Comparison of ENCODE assay signal across 8 mouse cellular contexts in the genomic region with DNA sequence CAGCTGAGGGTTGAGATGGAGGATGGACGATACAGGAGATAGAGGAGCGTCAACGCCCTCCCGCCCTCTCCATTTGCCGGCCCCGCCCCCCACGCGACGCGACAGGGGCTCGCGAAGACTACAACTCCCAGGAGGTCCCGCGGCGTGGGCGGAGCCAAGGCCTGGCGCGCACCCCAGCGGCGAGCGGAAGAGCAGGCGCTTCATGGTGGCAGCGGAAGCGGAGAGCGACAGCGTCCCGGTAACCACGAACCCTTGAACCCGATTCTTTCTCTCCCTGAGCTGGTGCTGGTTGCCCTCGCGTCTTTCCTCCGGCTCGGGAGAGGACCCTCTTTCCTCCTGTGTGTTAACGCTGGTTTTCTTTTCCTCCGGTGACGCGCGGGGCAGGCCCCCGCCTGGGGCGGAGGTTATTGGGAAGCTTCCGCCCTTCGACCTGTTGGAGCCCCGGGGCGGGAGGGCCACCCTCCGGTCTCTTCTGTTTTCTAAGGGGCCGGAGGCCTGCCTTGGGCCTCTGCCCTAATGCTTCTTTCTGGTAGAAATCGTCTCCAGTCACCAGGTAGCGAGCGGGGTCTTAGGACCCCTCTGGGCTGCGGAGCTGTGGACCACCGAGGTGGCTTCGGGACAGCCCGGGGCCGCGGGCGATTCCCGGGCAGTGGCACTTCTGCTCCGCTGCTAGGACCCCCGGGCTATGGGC. TPM values are rescaled to one million over a fixed set of nuclear protein-coding genes. Genes with fewer than 3 reads are reported as not detected.
DNase-seq lines count a peak whose midpoint lies in the region; ATAC-seq and TF ChIP-seq lines count a peak whose summit lies in the region.

R3hcc1l (plus strand) TSS at position 140 of the 691 bp plus-strand sequence.

- peaks cover 9% of the 10 kb centered on the region; the same call in 1 of the 2 replicates for H3K27me3 ChIP-seq in hindbrain, embryonic 10.5 days (ENCODE audit: insufficient read depth, poor library complexity, severe bottlenecking)
- H3K27me3 ChIP-seq in lung, postnatal 0 days (replicated peaks; ENCODE audit: insufficient read depth, low read length), result no peaks in the 10 kb centered on the region

- peak; percentile 77 for TF ChIP-seq CTCF in lung, postnatal 0 days (IDR thresholded peaks at IDR 0.05)

- H3K27ac ChIP-seq in hindbrain, embryonic 10.5 days, result peak within 1 kb of the TSS; percentile 94
- peak within 1 kb of the TSS; percentile 84 for H3K27ac ChIP-seq in lung, postnatal 0 days (ENCODE audit: low read length)

- H3K4me1 ChIP-seq in hindbrain, embryonic 10.5 days (replicated peaks), result peaks cover 16% of the 10 kb centered on the region
- peaks cover 8% of the 10 kb centered on the region; the same call in 1 of the 2 replicates for H3K4me1 ChIP-seq in lung, postnatal 0 days (ENCODE audit: insufficient read depth, low read depth, low read length)

- H3K9ac ChIP-seq in lung, postnatal 0 days (replicated peaks; ENCODE audit: low read depth), result peak within 1 kb of the TSS; percentile 85

- peak; percentile 98 for ATAC-seq in lung, postnatal 0 days

- TF ChIP-seq EP300 in lung, postnatal 0 days (IDR thresholded peaks at IDR 0.05), result no peak

- under 1% methylated on average over 59 of the region's 59 CpGs for WGBS in hindbrain, embryonic 10.5 days
- WGBS in lung, postnatal 0 days, result 0% methylated on average over 49 of the region's 59 CpGs

- H3K9me3 ChIP-seq in hindbrain, embryonic 10.5 days, result no peaks in the 10 kb centered on the region
- no peaks in the 10 kb centered on the region for H3K9me3 ChIP-seq in lung, postnatal 0 days (ENCODE audit: low read length)

- peak within 1 kb of the TSS; percentile 75 for H3K4me2 ChIP-seq in lung, postnatal 0 days (replicated peaks; ENCODE audit: low read depth, low read length)

- no peaks in the 10 kb centered on the region for H3K36me3 ChIP-seq in hindbrain, embryonic 10.5 days
- no peaks in the 10 kb centered on the region for H3K36me3 ChIP-seq in lung, postnatal 0 days (ENCODE audit: insufficient read depth, low read length)

- peak within 1 kb of the TSS; percentile 94 for H3K4me3 ChIP-seq in hindbrain, embryonic 10.5 days
- peak within 1 kb of the TSS; percentile 91 for H3K4me3 ChIP-seq in lung, postnatal 0 days (ENCODE audit: low read depth, low read length)

- peak; percentile 79 for DNase-seq in MEL-GATA-1-ER (ENCODE audit: extremely low read depth, low read depth)
- DNase-seq in cerebellum, adult 8-10 months, result peak; percentile 99
- peak; percentile 89 for DNase-seq in forelimb bud, embryonic 11.5 days (ENCODE audit: low read depth, low spot score)
- DNase-seq in hindbrain, embryonic 10.5 days (ENCODE audit: low spot score), result peak; percentile 94
- DNase-seq in layer of hippocampus, adult 9-11 months, result peak; percentile 96
- DNase-seq in lung, postnatal 0 days (ENCODE audit: low spot score), result peak; percentile 96
- DNase-seq in ovary, postnatal 14 days (ENCODE audit: low spot score), result peak; percentile 97
- DNase-seq in thymus, postnatal 14 days, result peak; percentile 98

RNA-seq across cellular contexts. Expression of gene R3hcc1l, which starts in this region (rescaled TPM):
- polyA plus RNA-seq in hindbrain, embryonic 10.5 days (2016; fragmentation: Nextera tagmentation; extraction: Ambion mirVana), result 15.4 and 25.0 TPM in 2 replicates
- polyA plus RNA-seq in lung, postnatal 0 days (2015; fragmentation: Nextera tagmentation; extraction: Ambion mirVana), result 14.3 and 19.8 TPM in 2 replicates

Comparison
In these comparisons a context has a peak if more than half of its experiments do, and no peak if none do; other contexts are left out.
1. Peak in every context shown above with its lines: DNase-seq, ATAC-seq, H3K4me3 ChIP-seq and H3K27ac ChIP-seq.